ENCODE assay signal across 9 mouse cellular contexts in the genomic region with DNA sequence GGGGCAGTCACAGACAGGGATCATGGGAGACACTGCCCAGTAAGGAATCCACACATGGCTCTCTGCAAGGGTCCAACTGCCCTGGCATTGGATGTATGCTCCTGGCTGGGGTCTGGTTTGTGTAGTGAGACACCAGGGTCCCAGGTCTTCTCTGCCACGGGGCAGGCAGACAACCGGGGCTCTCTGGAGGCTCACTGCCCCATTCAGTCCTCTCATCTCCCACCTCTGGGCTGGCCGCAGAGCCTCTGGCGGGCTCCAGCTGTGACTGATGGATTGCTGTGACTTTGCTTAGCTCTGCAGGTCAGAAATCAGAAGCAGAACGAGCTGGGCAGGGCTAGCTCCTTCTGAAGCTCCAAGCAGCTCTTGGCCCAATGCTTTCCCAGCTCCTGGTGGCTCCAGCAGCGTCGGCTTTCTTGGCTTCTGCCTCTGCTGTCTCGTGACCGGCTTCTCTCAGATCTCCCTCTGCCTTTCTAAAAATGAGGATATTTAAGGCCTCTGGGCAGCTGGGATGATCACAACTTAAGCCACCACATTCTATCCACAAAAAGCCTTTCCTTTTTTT. TPM values are rescaled to one million over a fixed set of nuclear protein-coding genes. Genes with fewer than 3 reads are reported as not detected.
A peak's percentile ranks its signal among the peaks of the same experiment; 100 is the strongest.
DNase-seq lines count a peak whose midpoint lies in the region; ATAC-seq and TF ChIP-seq lines count a peak whose summit lies in the region.
"Had no signal": no experiment of that assay in that cellular context is flagged by ENCODE, and none has a peak within 500 bp of the region (broad histone marks: within the 10 kb centered on the region; RNA-seq: fewer than 3 reads in every experiment).

No protein-coding gene starts in this region.

- 0 out of 2 replicates have a peak overlapping the region, but pooled peaks have one; percentile 18 for H3K4me2 ChIP-seq in intestine, embryonic 14.5 days (ENCODE audit: low read length)

- H3K79me2 ChIP-seq in heart, adult 2 months (replicated peaks; ENCODE audit: control insufficient read depth, insufficient read depth, low read length) = no peaks in the 10 kb centered on the region

- peak overlapping the region; percentile 7; the same call in 1 of the 2 replicates for H3K27ac ChIP-seq in heart, adult 2 months
- H3K27ac ChIP-seq in embryonic facial prominence, embryonic 10.5 days (replicated peaks) = peak overlapping the region; percentile 58; the same call in 1 of the 2 replicates
- H3K27ac ChIP-seq in intestine, embryonic 14.5 days (ENCODE audit: low read depth) = peak overlapping the region; percentile 16; the same call in 1 of the 2 replicates

- WGBS in heart, adult 2 months = 56% methylated on average over 9 of the region's 9 CpGs
- 35% methylated on average over 9 of the region's 9 CpGs for whole genome bisulfite sequencing in embryonic facial prominence, embryonic 10.5 days
- WGBS in intestine, embryonic 14.5 days = 25% methylated on average over 9 of the region's 9 CpGs

- TF ChIP-seq POLR2A in heart, adult 2 months (IDR thresholded peaks at IDR 0.05; ENCODE audit: insufficient read depth, low read depth, low read length) = no peak

- no peak overlapping the region for H3K9ac ChIP-seq in heart, adult 2 months (ENCODE audit: low read depth, low read length)
- H3K9ac ChIP-seq in intestine, embryonic 14.5 days (ENCODE audit: low read length) = no peak overlapping the region

- H3K4me3 ChIP-seq in heart, adult 2 months = no peak overlapping the region
- peak overlapping the region; percentile 21; the same call in 1 of the 2 replicates for H3K4me3 ChIP-seq in embryonic facial prominence, embryonic 10.5 days
- no peak overlapping the region for H3K4me3 ChIP-seq in intestine, embryonic 14.5 days (ENCODE audit: low read depth, low read length)

- no peak for ATAC-seq in intestine, embryonic 14.5 days (replicated peaks; ENCODE audit: low FRiP score, low TSS enrichment, low read depth)

- no peaks in the 10 kb centered on the region for H3K27me3 ChIP-seq in heart, adult 2 months (ENCODE audit: control insufficient read depth, insufficient read depth, low read length)
- H3K27me3 ChIP-seq in embryonic facial prominence, embryonic 10.5 days (replicated peaks; ENCODE audit: low read depth, poor library complexity, severe bottlenecking) = peaks cover 22% of the 10 kb centered on the region; the same call in 1 of the 2 replicates
- H3K27me3 ChIP-seq in intestine, embryonic 14.5 days (replicated peaks; ENCODE audit: control insufficient read depth, insufficient read depth, low read length) = no peaks in the 10 kb centered on the region

- intact Hi-C loops in heart, adult 2 months (cut with DNase I) = loop anchor here (5.0 to 10.0 kb wide), 2 partner anchors 164 to 589 kb away; a partner anchor contains a TSS
- intact Hi-C loops in heart, postnatal 25 days (cut with DNase I) = loop anchor here (5.0 kb wide), 1 partner anchor 61 kb away; no protein-coding TSS in a partner anchor

- no peaks in the 10 kb centered on the region for H3K9me3 ChIP-seq in embryonic facial prominence, embryonic 10.5 days
- no peaks in the 10 kb centered on the region for H3K9me3 ChIP-seq in intestine, embryonic 14.5 days (ENCODE audit: control insufficient read depth, low read length)
- H3K9me3 ChIP-seq: G1E had no signal

- TF ChIP-seq EP300 in heart, adult 2 months (IDR thresholded peaks at IDR 0.05; ENCODE audit: insufficient read depth, low read depth, low read length) = no peak

- peak in 1 of 2 experiments; percentile 43 for DNase-seq in heart, adult 2 months
- no peak for DNase-seq in heart, postnatal 25 days (ENCODE audit: low spot score)
- no peak for DNase-seq in embryonic facial prominence, embryonic 10.5 days (ENCODE audit: low spot score)
- DNase-seq in intestine, embryonic 14.5 days (ENCODE audit: low spot score) = no peak
- peak; percentile 43 to 82 for DNase-seq in lung, postnatal 4 days
- no peak for DNase-seq in right cerebral cortex, postnatal 14 days
- no peak for DNase-seq in cerebellum, adult 8-10 months
- no peak for DNase-seq in right cerebral cortex, adult 2 months (ENCODE audit: low spot score in 2 of 2)

- TF ChIP-seq CTCF in heart, adult 2 months (IDR thresholded peaks at IDR 0.05) = no peak

- peaks cover 8% of the 10 kb centered on the region for H3K4me1 ChIP-seq in heart, adult 2 months (ENCODE audit: control insufficient read depth, insufficient read depth, low read length)
- H3K4me1 ChIP-seq in embryonic facial prominence, embryonic 10.5 days = peaks cover 58% of the 10 kb centered on the region
- H3K4me1 ChIP-seq in intestine, embryonic 14.5 days (replicated peaks; ENCODE audit: control insufficient read depth, insufficient read depth, low read length) = peaks cover 43% of the 10 kb centered on the region

- no peaks in the 10 kb centered on the region for H3K36me3 ChIP-seq in heart, adult 2 months (ENCODE audit: control insufficient read depth, insufficient read depth, low read length)
- 0 out of 2 replicates have a peak, but pooled peaks cover 4% of the 10 kb centered on the region for H3K36me3 ChIP-seq in embryonic facial prominence, embryonic 10.5 days (replicated peaks)
- H3K36me3 ChIP-seq in intestine, embryonic 14.5 days (ENCODE audit: control insufficient read depth, insufficient read depth, low read length) = no peaks in the 10 kb centered on the region
- H3K36me3 ChIP-seq: G1E had no signal

RNA-seq across cellular contexts. Expression of a gene that starts 36.5 kb away (rescaled TPM):
- total RNA-seq in heart, adult 2 months (2021) = 10 to 100 TPM; 28.2 to 31.9 TPM
- polyA plus RNA-seq in heart, adult 2 months (2012; rRNA removed) = 15.9 and 17.4 TPM in 2 replicates
- 10 to 100 TPM; 32.2 to 35.2 TPM for total RNA-seq in heart, postnatal 25 days (2021)
- polyA plus RNA-seq in embryonic facial prominence, embryonic 10.5 days (2016; fragmentation: Nextera tagmentation; extraction: Ambion mirVana) = 255 TPM in 2 replicates
- 142 and 143 TPM in 2 replicates for polyA plus RNA-seq in intestine, embryonic 14.5 days (2014; fragmentation: Nextera tagmentation; extraction: Ambion mirVana)

Comparison
In these comparisons a context has a peak if more than half of its experiments do, and no peak if none do; other contexts are left out.
1. DNase-seq: peak in lung, postnatal 4 days (2 of 2); none in heart, postnatal 25 days (single experiment), embryonic facial prominence, embryonic 10.5 days (single experiment), intestine, embryonic 14.5 days (single experiment), right cerebral cortex, postnatal 14 days (single experiment), cerebellum, adult 8-10 months (single experiment) and right cerebral cortex, adult 2 months (0 of 2).
2. H3K27ac ChIP-seq: peak in every context shown above with its lines; median percentile 58 in embryonic facial prominence, embryonic 10.5 days; 16 in intestine, embryonic 14.5 days; 7 in heart, adult 2 months.